Mouse (Mus musculus) intestine, embryonic 14.5 days (tissue): ENCODE data around the gene Cuedc1. TPM values are rescaled to one million over a fixed set of nuclear protein-coding genes. Genes with fewer than 3 reads are reported as not detected.

Experiments used
- ATAC-seq: fragments of 200-750 bp; cut with Nextera tagmentation; replicated peaks from 2 replicates; pipeline ENCODE4 v1.8.0; 2017; ENCODE audit warnings: low read depth, moderate number of reproducible peaks, moderate TSS enrichment, moderate library complexity; ENCODE audit not compliant: low FRiP score, low TSS enrichment
- DNase-seq: peaks from one replicate; pipeline ENCODE4 v3.0.0-alpha.2; 2018; ENCODE audit warnings: low spot score
- H3K27ac ChIP-seq: fragments of 300-500 bp; sonication (generic); 2 replicates; pipeline ENCODE4 v1.5.1; 2014; ENCODE audit warnings: low read depth, mild to moderate bottlenecking, control low read depth
- H3K27me3 ChIP-seq: fragments of 300-500 bp; sonication (generic); replicated peaks from 2 replicates; pipeline ENCODE4 v1.6.1; 2014; ENCODE audit warnings: low read length, control low read depth; ENCODE audit not compliant: control insufficient read depth, insufficient read depth
- H3K36me3 ChIP-seq: fragments of 300-500 bp; sonication (generic); 2 replicates; pipeline ENCODE4 v1.6.1; 2014; ENCODE audit warnings: low read length, control low read depth; ENCODE audit not compliant: control insufficient read depth, insufficient read depth
- H3K4me1 ChIP-seq: fragments of 300-500 bp; sonication (generic); replicated peaks from 2 replicates; pipeline ENCODE4 v1.6.1; 2014; ENCODE audit warnings: low read length, control low read depth, mixed read lengths; ENCODE audit not compliant: control insufficient read depth, insufficient read depth
- H3K4me2 ChIP-seq: fragments of 300-500 bp; sonication (generic); 2 replicates; pipeline ENCODE4 v1.6.1; 2014; ENCODE audit warnings: low read length
- H3K4me3 ChIP-seq: fragments of 300-500 bp; sonication (generic); 2 replicates; pipeline ENCODE4 v1.5.1; 2014; ENCODE audit warnings: low read depth, low read length, control low read depth, mixed read lengths
- H3K9ac ChIP-seq: fragments of 300-500 bp; sonication (generic); 2 replicates; pipeline ENCODE4 v1.6.1; 2014; ENCODE audit warnings: mild to moderate bottlenecking, low read length
- H3K9me3 ChIP-seq: fragments of 300-500 bp; sonication (generic); 2 replicates; pipeline ENCODE4 v1.6.1; 2016; ENCODE audit warnings: low read length, control low read depth; ENCODE audit not compliant: control insufficient read depth
- WGBS: fragments of 180-500 bp; shearing (Covaris S2); extraction: QIAGEN DNeasy Blood & Tissue Kit; methylation state at CpG from one replicate; pipeline ENCODE4 v1.1.7; 2014; 5-methylcytosine and 5-hydroxymethylcytosine counted together
- polyA plus RNA-seq: library from polyadenylated mRNA; unstranded; fragments of >200 nt; fragmentation: Nextera tagmentation; extraction: Ambion mirVana; gene quantifications from 2 replicates; pipeline ENCODE4 v1.2.1, GENCODE M21; 2014

Gene Cuedc1
- 16.7 and 16.9 TPM in 2 replicates for polyA plus RNA-seq

GRCm38 (mm10) chr11:88098021-88098729 is at the start of gene Cuedc1:
Cuedc1 (plus strand) TSS chr11:88098058.
- WGBS: 28% methylated on average over 17 of the region's 17 CpGs
- peak within 1 kb of the TSS; percentile 91 for H3K27ac ChIP-seq

GRCm38 (mm10) chr11:88048961-88049670 is 48.7 kb upstream of the Cuedc1 start:
- DNase-seq: no peak
- peak overlapping the region; percentile 94 for H3K4me2 ChIP-seq
- H3K27me3 ChIP-seq: no peaks in the 10 kb centered on the region
- peak overlapping the region; percentile 100 for H3K9ac ChIP-seq
- peaks cover 25% of the 10 kb centered on the region for H3K4me1 ChIP-seq
- peak overlapping the region; percentile 100 for H3K4me3 ChIP-seq
- H3K9me3 ChIP-seq: no peaks in the 10 kb centered on the region
- peaks cover 54% of the 10 kb centered on the region for H3K36me3 ChIP-seq
- 16% methylated on average over 26 of the region's 26 CpGs for WGBS
- no peak for ATAC-seq
- no peak overlapping the region for H3K27ac ChIP-seq

More at GRCm38 (mm10) chr11:88098021-88098729, at the start of gene Cuedc1:
- Histone ChIP-seq H3K4me3 (peak within 1 kb of the TSS; percentile 71), H3K4me1 (peaks cover 20% of the 10 kb centered on the region), H3K9ac (peak within 1 kb of the TSS; percentile 91), H3K36me3 (no peaks in the 10 kb centered on the region), H3K4me2 (peak within 1 kb of the TSS; percentile 75), H3K27me3 (0 out of 2 replicates have a peak, but pooled peaks cover 3% of the 10 kb centered on the region), H3K9me3 (no peaks in the 10 kb centered on the region)
- DNase-seq (no peak), ATAC-seq (no peak)

- Histone ChIP-seq H3K4me2 (peak overlapping the region; percentile 94), H3K4me1 (peaks cover 25% of the 10 kb centered on the region), H3K27me3 (no peaks in the 10 kb centered on the region), H3K4me3 (peak overlapping the region; percentile 100), H3K9ac (peak overlapping the region; percentile 100), H3K27ac (no peak overlapping the region), H3K36me3 (peaks cover 60% of the 10 kb centered on the region), H3K9me3 (no peaks in the 10 kb centered on the region)
- DNase-seq (no peak), ATAC-seq (no peak)
Observed at GRCm38 (mm10) chr11:88049732-88050131, 48.1 kb upstream of the Cuedc1 start.

GRCm38 (mm10) chr11:88052638-88053037 is 45.2 kb upstream of the Cuedc1 start:
- no peak overlapping the region for H3K9ac ChIP-seq
- H3K9me3 ChIP-seq: no peaks in the 10 kb centered on the region
- H3K4me1 ChIP-seq: peaks cover 19% of the 10 kb centered on the region
- H3K27me3 ChIP-seq: no peaks in the 10 kb centered on the region
- no peak overlapping the region for H3K4me2 ChIP-seq
- H3K27ac ChIP-seq: no peak overlapping the region
- no peak overlapping the region for H3K4me3 ChIP-seq
- 89% methylated on average over 4 of the region's 4 CpGs for WGBS
- H3K36me3 ChIP-seq: peaks cover 60% of the 10 kb centered on the region
- DNase-seq (no peak), ATAC-seq (no peak)

- Histone ChIP-seq H3K27me3 (no peaks in the 10 kb centered on the region), H3K4me2 (no peak overlapping the region), H3K9me3 (no peaks in the 10 kb centered on the region), H3K9ac (no peak overlapping the region), H3K36me3 (peaks cover 56% of the 10 kb centered on the region), H3K4me1 (peaks cover 19% of the 10 kb centered on the region), H3K27ac (no peak overlapping the region), H3K4me3 (no peak overlapping the region)
- 59% methylated on average over 3 of the region's 3 CpGs for WGBS
- ATAC-seq (no peak), DNase-seq (no peak)
Observed at GRCm38 (mm10) chr11:88053821-88054220, 44.0 kb upstream of the Cuedc1 start.

- H3K4me3 ChIP-seq: no peak overlapping the region
- H3K4me1 ChIP-seq: peaks cover 13% of the 10 kb centered on the region
- no peaks in the 10 kb centered on the region for H3K27me3 ChIP-seq
- peak; percentile 77 for DNase-seq
- H3K36me3 ChIP-seq: peaks cover 49% of the 10 kb centered on the region
- no peak for ATAC-seq
- no peak overlapping the region for H3K27ac ChIP-seq
- no peaks in the 10 kb centered on the region for H3K9me3 ChIP-seq
- 85% methylated on average over 1 of the region's 1 CpGs for WGBS
- no peak overlapping the region for H3K4me2 ChIP-seq
- H3K9ac ChIP-seq: no peak overlapping the region
Observed at GRCm38 (mm10) chr11:88054589-88054988, 43.3 kb upstream of the Cuedc1 start.

GRCm38 (mm10) chr11:88055777-88056176 is 42.1 kb upstream of the Cuedc1 start:
- Histone ChIP-seq H3K4me2 (no peak overlapping the region), H3K4me1 (peaks cover 4% of the 10 kb centered on the region; the same call in 1 of the 2 replicates), H3K27ac (no peak overlapping the region), H3K9me3 (no peaks in the 10 kb centered on the region), H3K4me3 (no peak overlapping the region), H3K36me3 (peaks cover 37% of the 10 kb centered on the region), H3K9ac (no peak overlapping the region), H3K27me3 (no peaks in the 10 kb centered on the region)
- WGBS: 82% methylated on average over 2 of the region's 2 CpGs
- DNase-seq (no peak), ATAC-seq (no peak)

- no peak overlapping the region for H3K4me2 ChIP-seq
- no peaks in the 10 kb centered on the region for H3K4me1 ChIP-seq
- peaks cover 19% of the 10 kb centered on the region for H3K36me3 ChIP-seq
- no peak overlapping the region for H3K4me3 ChIP-seq
- WGBS: 73% methylated on average over 2 of the region's 2 CpGs
- no peak for ATAC-seq
- H3K9me3 ChIP-seq: no peaks in the 10 kb centered on the region
- DNase-seq: no peak
- no peak overlapping the region for H3K9ac ChIP-seq
- H3K27me3 ChIP-seq: no peaks in the 10 kb centered on the region
- H3K27ac ChIP-seq: no peak overlapping the region
Observed at GRCm38 (mm10) chr11:88057788-88058187, 40.1 kb upstream of the Cuedc1 start.
